Mouse (Mus musculus) liver, embryonic 11.5 days (tissue): ENCODE measurements around the gene Cdh12. TPM values are rescaled to one million over a fixed set of nuclear protein-coding genes. Genes with fewer than 3 reads are reported as not detected.

Experiments
- ATAC-seq: fragments of 200-750 bp; cut with Nextera tagmentation; replicated peaks from 2 replicates; pipeline ENCODE4 v1.8.0; 2017; ENCODE audit warnings: moderate number of reproducible peaks, mild to moderate bottlenecking, moderate TSS enrichment, moderate library complexity; ENCODE audit not compliant: low FRiP score
- DNase-seq: peaks from one replicate; pipeline ENCODE4 v3.0.0-alpha.2; 2017; ENCODE audit warnings: low spot score
- H3K27ac ChIP-seq: fragments of 300-500 bp; sonication (generic); 2 replicates; pipeline ENCODE4 v1.5.1; 2014; ENCODE audit warnings: mild to moderate bottlenecking, low read depth, low read length, control low read depth
- H3K27me3 ChIP-seq: fragments of 300-500 bp; sonication (generic); replicated peaks from 2 replicates; pipeline ENCODE4 v1.6.1; 2014; ENCODE audit warnings: low read length, mixed read lengths; ENCODE audit not compliant: control insufficient read depth, insufficient read depth
- H3K36me3 ChIP-seq: fragments of 300-500 bp; sonication (generic); 2 replicates; pipeline ENCODE4 v1.6.1; 2014; ENCODE audit warnings: mild to moderate bottlenecking, low read length, moderate library complexity, mixed read lengths; ENCODE audit not compliant: control insufficient read depth, insufficient read depth
- H3K4me1 ChIP-seq: fragments of 300-500 bp; sonication (generic); replicated peaks from 2 replicates; pipeline ENCODE4 v1.6.1; 2014; ENCODE audit warnings: low read length, mixed read lengths; ENCODE audit not compliant: control insufficient read depth, insufficient read depth
- H3K4me2 ChIP-seq: fragments of 300-500 bp; sonication (generic); 2 replicates; pipeline ENCODE4 v1.6.1; 2014; ENCODE audit warnings: mild to moderate bottlenecking, control low read depth, moderate library complexity
- H3K4me3 ChIP-seq: fragments of 300-500 bp; sonication (generic); 2 replicates; pipeline ENCODE4 v1.5.1; 2014; ENCODE audit warnings: low read depth, low read length, control low read depth
- H3K9ac ChIP-seq: fragments of 300-500 bp; sonication (generic); 2 replicates; pipeline ENCODE4 v1.6.1; 2014; ENCODE audit warnings: low read depth, low read length, control low read depth
- H3K9me3 ChIP-seq: fragments of 300-500 bp; sonication (generic); 2 replicates; pipeline ENCODE4 v1.6.1; 2016; ENCODE audit warnings: low read length, inconsistent platforms, mixed read lengths; ENCODE audit not compliant: control insufficient read depth
- WGBS: fragments of 180-500 bp; shearing (Covaris S2); extraction: QIAGEN DNeasy Blood & Tissue Kit; methylation state at CpG from one replicate; pipeline ENCODE4 v1.1.7; 2014; 5-methylcytosine and 5-hydroxymethylcytosine counted together
- microRNA-seq: library from miRNA; unstranded; fragments of <30 nt; microRNA quantifications from one replicate; pipeline ENCODE4, GENCODE M21; 2017; ENCODE audit warnings: borderline number of aligned reads
- polyA plus RNA-seq: library from polyadenylated mRNA; unstranded; fragments of >200 nt; fragmentation: Nextera tagmentation; extraction: Ambion mirVana; gene quantifications from 2 replicates; pipeline ENCODE4 v1.2.1, GENCODE M21; 2014

The Cdh12 gene
- polyA plus RNA-seq, 1 experiment from 2014 or later, result 0.10 TPM

DNA sequence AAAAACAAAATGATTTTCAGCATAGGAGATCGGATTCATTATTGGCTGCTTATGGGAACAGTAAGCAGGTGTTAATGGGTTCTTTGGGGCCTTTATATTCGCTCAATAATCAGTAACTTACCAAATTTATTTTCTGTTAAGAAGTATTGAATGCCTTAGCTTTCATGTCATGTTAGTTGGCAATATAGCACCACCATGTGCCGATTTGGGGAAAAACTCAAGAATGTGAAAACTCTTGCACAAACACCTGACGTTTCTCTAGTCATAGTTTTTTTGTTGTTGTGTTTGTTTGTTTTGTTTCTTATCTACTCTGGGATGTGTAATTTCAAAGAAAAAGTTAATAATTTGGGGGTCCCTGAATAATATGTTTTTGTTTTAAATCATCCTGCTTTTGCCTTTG, 1081.7 kb downstream of the Cdh12 start:
- H3K4me3 ChIP-seq, result no peak overlapping the region
- H3K27me3 ChIP-seq, result no peaks in the 10 kb centered on the region
- WGBS, result 59% methylated on average over 4 of the region's 4 CpGs
- ATAC-seq (no peak), DNase-seq (no peak)
- H3K36me3 ChIP-seq, result no peaks in the 10 kb centered on the region
- no peak overlapping the region for H3K27ac ChIP-seq
- no peaks in the 10 kb centered on the region for H3K9me3 ChIP-seq
- H3K4me1 ChIP-seq, result no peaks in the 10 kb centered on the region
- H3K9ac ChIP-seq, result no peak overlapping the region
- H3K4me2 ChIP-seq, result no peak overlapping the region

- H3K27ac ChIP-seq, result no peak overlapping the region
- no peak overlapping the region for H3K4me3 ChIP-seq
- DNase-seq, result no peak
Measured at GRCm38 (mm10) chr15:21536909-21537308, 1087.8 kb downstream of the Cdh12 start.

GRCm38 (mm10) chr15:21544786-21545185, 1095.7 kb downstream of the Cdh12 start:
- H3K27ac ChIP-seq, result no peak overlapping the region
- H3K4me2 ChIP-seq, result no peak overlapping the region
- no peak for ATAC-seq
- H3K9ac ChIP-seq, result no peak overlapping the region
- no peaks in the 10 kb centered on the region for H3K36me3 ChIP-seq
- H3K27me3 ChIP-seq, result no peaks in the 10 kb centered on the region
- H3K4me3 ChIP-seq, result no peak overlapping the region
- WGBS, result 89% methylated on average over 2 of the region's 2 CpGs
- no peak for DNase-seq
- no peaks in the 10 kb centered on the region for H3K4me1 ChIP-seq
- no peaks in the 10 kb centered on the region for H3K9me3 ChIP-seq

More at GRCm38 (mm10) chr15:21536909-21537308, 1087.8 kb downstream of the Cdh12 start:
- no peak for ATAC-seq
- Histone ChIP-seq H3K4me2 (no peak overlapping the region), H3K9me3 (no peaks in the 10 kb centered on the region), H3K9ac (no peak overlapping the region), H3K4me1 (no peaks in the 10 kb centered on the region), H3K27me3 (no peaks in the 10 kb centered on the region), H3K36me3 (no peaks in the 10 kb centered on the region)
- WGBS, result 61% methylated on average over 2 of the region's 2 CpGs

DNA sequence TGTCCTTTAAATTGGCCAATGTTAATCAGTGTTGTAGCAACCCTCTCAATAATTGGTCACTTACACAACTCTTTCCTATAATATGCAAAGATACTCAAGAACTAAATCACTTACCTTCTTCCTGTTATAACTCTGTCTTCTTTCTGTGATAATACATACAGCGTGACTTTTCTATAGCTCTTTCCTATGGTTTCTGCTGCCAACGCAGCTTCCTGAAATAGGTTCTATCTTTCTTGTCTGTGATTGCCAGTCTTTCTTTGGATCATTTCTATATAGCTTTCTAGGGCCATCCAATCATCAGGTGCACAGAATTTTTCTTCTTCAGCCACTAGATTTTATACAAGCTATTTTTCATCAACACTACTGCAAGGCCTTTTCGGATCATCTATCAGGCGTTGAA, 1106.9 kb downstream of the Cdh12 start:
- WGBS, result 78% methylated on average over 4 of the region's 4 CpGs
- H3K36me3 ChIP-seq, result no peaks in the 10 kb centered on the region
- no peaks in the 10 kb centered on the region for H3K9me3 ChIP-seq
- DNase-seq (no peak), ATAC-seq (no peak)
- no peak overlapping the region for H3K4me2 ChIP-seq
- H3K27ac ChIP-seq, result no peak overlapping the region
- no peaks in the 10 kb centered on the region for H3K4me1 ChIP-seq
- no peaks in the 10 kb centered on the region for H3K27me3 ChIP-seq
- H3K4me3 ChIP-seq, result no peak overlapping the region
- H3K9ac ChIP-seq, result no peak overlapping the region

- H3K4me1 ChIP-seq, result no peaks in the 10 kb centered on the region
- H3K9me3 ChIP-seq, result no peaks in the 10 kb centered on the region
- H3K27me3 ChIP-seq, result no peaks in the 10 kb centered on the region
- H3K27ac ChIP-seq, result no peak overlapping the region
- DNase-seq (no peak), ATAC-seq (no peak)
- no peak overlapping the region for H3K4me3 ChIP-seq
- 75% methylated on average over 5 of the region's 5 CpGs for WGBS
- no peak overlapping the region for H3K9ac ChIP-seq
- H3K4me2 ChIP-seq, result no peak overlapping the region
- H3K36me3 ChIP-seq, result no peaks in the 10 kb centered on the region
Measured at GRCm38 (mm10) chr15:21566314-21567051, 1117.4 kb downstream of the Cdh12 start.

DNA sequence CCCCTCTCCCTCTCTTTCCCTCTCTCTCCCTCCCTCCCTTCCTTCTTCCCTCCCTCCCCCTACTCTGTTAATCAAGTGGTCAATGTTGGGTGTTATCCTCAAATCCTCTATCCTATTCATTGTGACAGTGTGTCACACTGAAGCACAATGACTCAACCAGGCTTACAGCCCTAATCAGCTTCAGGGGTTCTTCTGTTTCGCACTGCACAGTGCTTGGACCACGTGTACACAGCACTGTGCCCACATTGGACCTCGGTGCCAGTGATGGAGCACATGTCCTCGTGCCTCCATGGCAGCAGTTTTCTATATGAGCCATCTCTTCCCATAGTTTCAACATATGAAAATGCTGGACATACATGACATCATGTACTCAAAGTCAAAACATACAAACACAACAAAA, 1155.4 kb downstream of the Cdh12 start:
- WGBS, result 66% methylated on average over 4 of the region's 4 CpGs
- no peaks in the 10 kb centered on the region for H3K9me3 ChIP-seq
- ATAC-seq, result no peak
- no peak overlapping the region for H3K4me3 ChIP-seq
- no peak for DNase-seq
- H3K4me1 ChIP-seq, result no peaks in the 10 kb centered on the region
- no peak overlapping the region for H3K27ac ChIP-seq
- no peaks in the 10 kb centered on the region for H3K36me3 ChIP-seq
- no peak overlapping the region for H3K9ac ChIP-seq
- H3K4me2 ChIP-seq, result no peak overlapping the region
- H3K27me3 ChIP-seq, result no peaks in the 10 kb centered on the region

Small RNA genes lying within 50 kb of the gene (microRNA-seq; reads per million reads assigned to microRNA genes)
- gene Gm27397, result not detected

Other genes starting within 250 kb of the Cdh12 start
- gene Acot10, start 217.5 kb downstream of the Cdh12 start, polyA plus RNA-seq, result 0.12 TPM in 1 of 2 replicates, not detected in the other